Mouse (Mus musculus) heart, embryonic 16.5 days (tissue): Measurements from ENCODE around the gene Chmp6. TPM values are rescaled to one million over a fixed set of nuclear protein-coding genes. Genes with fewer than 3 reads are reported as not detected.

Source experiments
- ATAC-seq: fragments of 200-750 bp; cut with Nextera tagmentation; replicated peaks from 2 replicates; pipeline ENCODE4 v1.8.0; 2017; ENCODE audit warnings: moderate number of reproducible peaks; ENCODE audit not compliant: insufficient read depth, low FRiP score; ENCODE audit errors: extremely low read depth
- H3K27ac ChIP-seq: fragments of 300-500 bp; sonication (generic); 2 replicates; pipeline ENCODE4 v1.5.1; 2014; ENCODE audit warnings: mild to moderate bottlenecking, low read length, control low read depth, moderate library complexity
- H3K27me3 ChIP-seq: fragments of 300-500 bp; sonication (generic); 2 replicates; pipeline ENCODE4 v1.6.1; 2014; ENCODE audit warnings: low read length, mixed read lengths; ENCODE audit not compliant: control insufficient read depth, insufficient read depth
- H3K36me3 ChIP-seq: fragments of 300-500 bp; sonication (generic); 2 replicates; pipeline ENCODE4 v1.6.1; 2014; ENCODE audit not compliant: control insufficient read depth, insufficient read depth
- H3K4me1 ChIP-seq: fragments of 300-500 bp; sonication (generic); 2 replicates; pipeline ENCODE4 v1.6.1; 2014; ENCODE audit warnings: low read length, mixed read lengths; ENCODE audit not compliant: control insufficient read depth, insufficient read depth
- H3K4me2 ChIP-seq: fragments of 300-500 bp; sonication (generic); 2 replicates; pipeline ENCODE4 v1.6.1; 2014; ENCODE audit warnings: low read depth, mild to moderate bottlenecking, control low read depth, low read length
- H3K4me3 ChIP-seq: fragments of 300-500 bp; sonication (generic); 2 replicates; pipeline ENCODE4 v1.5.1; 2014; ENCODE audit warnings: mild to moderate bottlenecking, control low read depth, low read length
- H3K9ac ChIP-seq: fragments of 300-500 bp; sonication (generic); 2 replicates; pipeline ENCODE4 v1.6.1; 2014; ENCODE audit warnings: low read length, control low read depth
- H3K9me3 ChIP-seq: fragments of 300-500 bp; sonication (generic); replicated peaks from 2 replicates; pipeline ENCODE4 v1.6.1; 2016; ENCODE audit warnings: low read length; ENCODE audit not compliant: control insufficient read depth
- WGBS: fragments of 180-500 bp; shearing (Covaris S2); extraction: QIAGEN DNeasy Blood & Tissue Kit; methylation state at CpG from one replicate; pipeline ENCODE4 v1.1.7; 2014; 5-methylcytosine and 5-hydroxymethylcytosine counted together
- polyA plus RNA-seq: library from polyadenylated mRNA; unstranded; fragments of >200 nt; fragmentation: Nextera tagmentation; extraction: Ambion mirVana; gene quantifications from 2 replicates; pipeline ENCODE4 v1.2.1, GENCODE M21; 2015

The Chmp6 gene
- polyA plus RNA-seq, 1 experiment from 2014 or later, result 69.8 TPM

DNA sequence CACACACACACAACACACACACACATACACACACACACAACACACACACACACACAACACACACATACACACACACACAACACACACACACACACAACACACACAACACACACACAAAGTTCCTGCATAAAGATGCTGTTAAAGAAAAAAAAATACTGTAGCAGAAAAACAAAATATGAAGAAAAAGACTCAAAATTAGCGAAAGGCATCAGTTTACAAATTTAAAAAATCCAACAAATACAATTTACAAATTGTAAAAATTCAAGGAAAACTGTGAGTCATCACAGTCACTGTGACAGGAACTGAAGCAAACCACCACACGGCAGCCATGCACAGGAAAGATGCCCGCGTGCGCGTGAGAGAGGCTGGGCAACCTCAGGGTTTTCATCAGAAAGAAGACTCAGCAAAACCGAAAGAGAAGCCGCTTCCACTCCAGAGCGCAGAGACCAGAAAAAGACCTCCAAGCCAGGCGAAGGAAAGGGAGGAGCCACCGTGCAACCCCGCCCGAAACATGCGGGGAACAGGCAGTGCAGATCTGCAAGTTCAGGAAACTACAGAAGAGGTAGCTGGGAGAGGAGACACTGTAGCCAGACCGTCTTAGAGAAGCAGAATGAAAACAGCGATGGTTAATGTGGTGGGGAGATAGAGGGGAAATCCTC, 14.9 kb downstream of the Chmp6 start:
- Histone ChIP-seq H3K4me2 (peak overlapping the region; percentile 52), H3K9ac (peak overlapping the region; percentile 28; the same call in 1 of the 2 replicates), H3K4me3 (peak overlapping the region; percentile 30), H3K36me3 (no peaks in the 10 kb centered on the region), H3K27me3 (no peaks in the 10 kb centered on the region), H3K27ac (peak overlapping the region; percentile 31; the same call in 1 of the 2 replicates), H3K4me1 (no peaks in the 10 kb centered on the region), H3K9me3 (no peaks in the 10 kb centered on the region; the same call in 1 of the 2 replicates)
- WGBS, result 44% methylated on average over 16 of the region's 16 CpGs
- ATAC-seq, result peak; percentile 46; the same call in 1 of the 2 replicates

DNA sequence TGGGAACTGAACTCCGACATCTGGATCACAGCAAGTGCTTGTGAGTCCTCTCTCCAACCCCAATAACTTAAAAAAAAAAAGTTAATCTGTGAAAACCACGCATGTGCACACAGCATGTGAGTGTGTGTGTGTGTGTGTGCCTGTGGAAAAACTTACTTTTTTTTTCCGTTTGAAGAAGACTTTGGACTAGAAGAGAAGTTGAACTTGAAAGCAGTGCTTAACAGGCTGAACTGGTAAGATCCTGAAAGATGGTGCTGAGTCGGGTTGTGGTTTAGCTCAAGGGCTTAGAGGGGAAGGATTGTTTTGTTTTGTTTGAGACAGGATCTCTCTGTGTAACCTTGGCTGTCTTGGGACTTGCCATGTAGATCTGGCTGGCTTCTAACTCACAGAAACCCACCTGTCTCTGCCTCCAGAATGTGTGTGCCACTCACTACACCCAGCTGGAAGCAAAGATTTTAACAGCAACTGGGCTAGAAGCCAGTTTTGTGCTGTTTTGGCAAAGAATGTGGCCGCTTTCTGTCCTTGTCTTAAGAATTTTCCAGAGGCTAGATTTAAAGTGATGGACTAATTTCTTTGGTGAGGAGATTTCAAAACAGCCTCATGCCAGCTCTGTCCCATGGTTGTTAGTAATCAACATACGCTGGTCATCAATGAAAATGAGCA, 16.5 kb downstream of the Chmp6 start:
- Histone ChIP-seq H3K4me3 (no peak overlapping the region), H3K4me2 (no peak overlapping the region), H3K4me1 (no peaks in the 10 kb centered on the region), H3K9me3 (no peaks in the 10 kb centered on the region; the same call in 1 of the 2 replicates), H3K27ac (no peak overlapping the region), H3K27me3 (no peaks in the 10 kb centered on the region), H3K9ac (no peak overlapping the region), H3K36me3 (no peaks in the 10 kb centered on the region)
- WGBS, result 69% methylated on average over 6 of the region's 6 CpGs
- ATAC-seq, result no peak

DNA sequence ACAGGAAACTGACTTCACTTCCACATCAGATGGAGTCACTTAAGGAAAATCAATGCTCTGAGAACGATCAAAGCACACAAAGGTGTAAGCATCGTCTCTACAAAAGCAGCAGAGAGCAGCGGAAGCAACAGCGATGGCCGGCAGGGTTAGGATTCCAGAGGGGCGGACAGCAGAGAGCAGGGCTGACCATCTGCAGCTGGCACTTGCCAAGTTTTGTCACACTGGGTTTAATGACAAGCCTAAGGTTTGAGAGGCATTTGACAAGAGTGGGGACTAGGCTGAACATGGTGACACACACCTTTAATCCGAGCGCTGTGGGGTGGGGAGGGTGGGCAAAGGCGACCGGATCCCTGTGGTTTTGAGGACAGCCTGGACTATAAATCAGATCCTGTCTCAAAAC, 18.6 kb downstream of the Chmp6 start:
- H3K36me3 ChIP-seq, result no peaks in the 10 kb centered on the region
- no peaks in the 10 kb centered on the region for H3K4me1 ChIP-seq
- no peaks in the 10 kb centered on the region; the same call in 1 of the 2 replicates for H3K9me3 ChIP-seq
- no peak overlapping the region for H3K27ac ChIP-seq
- WGBS, result 63% methylated on average over 10 of the region's 10 CpGs
- H3K27me3 ChIP-seq, result no peaks in the 10 kb centered on the region
- ATAC-seq, result no peak
- no peak overlapping the region for H3K4me3 ChIP-seq
- no peak overlapping the region for H3K9ac ChIP-seq
- H3K4me2 ChIP-seq, result no peak overlapping the region

DNA sequence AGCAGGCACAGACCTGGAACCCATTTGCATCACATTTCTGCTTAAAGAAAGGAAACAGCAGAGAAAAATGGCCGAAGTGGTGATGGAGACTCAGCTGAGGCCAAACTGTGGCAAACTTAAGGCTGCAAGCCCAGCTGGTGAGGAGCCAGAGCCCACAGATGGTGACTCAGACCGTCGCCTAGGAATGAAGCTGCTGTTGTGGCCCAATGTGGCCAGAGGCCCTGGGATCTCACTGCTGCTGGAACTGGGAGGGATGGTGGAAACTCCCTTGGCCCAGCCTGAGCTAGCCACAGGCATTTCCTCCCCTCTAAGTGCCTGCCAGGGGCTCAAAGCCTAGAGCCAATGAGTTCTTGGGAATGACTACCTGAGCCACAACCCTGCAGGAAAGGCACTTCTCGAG, 19.9 kb downstream of the Chmp6 start:
- H3K4me2 ChIP-seq, result no peak overlapping the region

DNA sequence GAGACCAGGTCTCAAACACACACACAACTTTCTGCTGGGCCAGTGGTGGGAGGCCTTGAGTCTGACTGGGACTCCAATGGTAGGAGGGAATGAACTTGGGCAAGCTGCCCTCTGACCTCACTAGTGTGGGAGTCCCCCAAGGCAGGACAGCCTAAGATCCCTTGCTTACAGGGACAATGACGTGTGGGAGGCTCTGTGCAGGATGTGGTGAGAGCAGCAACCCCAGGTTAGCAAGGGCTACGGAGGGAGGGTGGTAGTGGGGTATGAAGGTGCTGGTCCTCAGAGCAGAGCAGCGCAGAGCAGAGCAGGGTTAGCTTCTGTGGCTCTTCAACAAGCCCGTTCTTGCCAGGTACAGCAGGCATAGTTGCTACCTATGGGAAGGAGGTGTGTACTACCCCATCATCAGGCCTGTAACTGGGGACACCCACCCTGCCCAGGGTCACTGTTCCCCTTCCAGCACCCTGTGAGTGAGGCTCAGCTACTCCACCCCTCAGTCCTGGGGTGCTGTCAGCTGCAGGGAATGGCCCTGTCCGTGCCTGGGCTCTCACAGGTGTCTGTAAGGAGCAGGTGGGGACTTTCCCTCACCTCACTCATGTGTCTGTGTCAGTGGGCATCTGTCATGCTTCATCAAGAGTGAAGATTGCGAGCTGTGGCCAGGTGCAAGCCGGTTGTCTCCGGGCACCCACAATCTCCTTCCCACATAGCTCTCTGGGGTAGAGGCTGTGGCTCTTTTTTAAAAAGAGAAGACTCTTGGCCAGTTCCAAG, 20.8 kb downstream of the Chmp6 start:
- Histone ChIP-seq H3K36me3 (no peaks in the 10 kb centered on the region), H3K27ac (no peak overlapping the region), H3K4me1 (peaks cover 12% of the 10 kb centered on the region), H3K27me3 (peaks cover 7% of the 10 kb centered on the region), H3K9me3 (no peaks in the 10 kb centered on the region; the same call in 1 of the 2 replicates), H3K4me3 (no peak overlapping the region), H3K4me2 (no peak overlapping the region), H3K9ac (no peak overlapping the region)
- 72% methylated on average over 8 of the region's 8 CpGs for WGBS
- no peak for ATAC-seq

More for the DNA sequence above, 19.9 kb downstream of the Chmp6 start:
- H3K27me3 ChIP-seq, result 0 out of 2 replicates have a peak, but pooled peaks cover 1% of the 10 kb centered on the region
- no peak overlapping the region for H3K4me3 ChIP-seq
- no peaks in the 10 kb centered on the region; the same call in 1 of the 2 replicates for H3K9me3 ChIP-seq
- ATAC-seq, result no peak
- no peak overlapping the region for H3K9ac ChIP-seq
- no peaks in the 10 kb centered on the region for H3K36me3 ChIP-seq
- H3K27ac ChIP-seq, result no peak overlapping the region
- peaks cover 9% of the 10 kb centered on the region for H3K4me1 ChIP-seq
- WGBS, result 63% methylated on average over 4 of the region's 4 CpGs

DNA sequence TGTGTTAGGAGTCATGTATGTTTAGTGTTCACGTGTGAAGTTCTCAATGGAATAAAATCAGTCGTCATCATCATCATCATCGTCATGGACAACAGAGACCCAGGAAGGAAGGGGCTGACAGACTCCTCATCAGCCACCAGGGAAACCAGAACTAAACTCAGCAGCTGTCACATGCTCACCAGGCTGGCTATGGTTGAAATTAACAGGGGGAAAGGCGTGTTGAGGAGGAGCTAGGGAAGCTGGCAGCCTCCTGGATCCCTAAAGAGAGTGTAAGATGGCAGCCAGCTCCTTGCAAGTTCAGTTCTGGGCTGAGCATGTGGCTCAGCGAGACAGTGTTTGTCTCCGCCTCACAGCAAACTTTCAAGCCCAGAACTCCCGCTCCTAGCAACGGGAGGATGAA, 21.5 kb downstream of the Chmp6 start:
- H3K27ac ChIP-seq, result no peak overlapping the region
- ATAC-seq, result no peak
- no peak overlapping the region for H3K4me3 ChIP-seq
- no peaks in the 10 kb centered on the region for H3K36me3 ChIP-seq
- no peaks in the 10 kb centered on the region; the same call in 1 of the 2 replicates for H3K9me3 ChIP-seq
- H3K27me3 ChIP-seq, result peaks cover 8% of the 10 kb centered on the region
- H3K4me1 ChIP-seq, result peaks cover 12% of the 10 kb centered on the region
- H3K4me2 ChIP-seq, result no peak overlapping the region
- no peak overlapping the region for H3K9ac ChIP-seq
- 69% methylated on average over 8 of the region's 8 CpGs for WGBS

DNA sequence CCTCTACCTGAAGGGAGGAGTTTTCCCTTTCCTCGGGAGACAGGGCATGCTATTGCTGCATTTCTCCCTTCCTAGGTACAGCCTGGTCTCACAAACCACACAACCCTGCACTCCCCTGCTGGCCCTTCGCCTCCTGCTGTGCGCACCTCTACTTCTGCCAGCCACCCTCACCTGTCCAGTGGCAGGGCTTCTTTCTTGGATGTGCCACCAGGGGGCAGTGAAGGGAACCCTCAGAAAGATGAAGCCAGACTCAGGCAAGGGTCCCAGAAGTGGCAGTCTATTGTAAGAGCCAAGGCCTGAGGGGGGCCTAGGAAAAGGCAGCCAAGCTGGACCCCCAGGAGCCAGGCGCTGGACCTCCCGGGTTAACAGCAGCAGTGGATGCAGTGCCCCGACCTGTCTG, 22.2 kb downstream of the Chmp6 start:
- ATAC-seq, result no peak
- Histone ChIP-seq H3K27me3 (peaks cover 8% of the 10 kb centered on the region), H3K9me3 (no peaks in the 10 kb centered on the region; the same call in 1 of the 2 replicates), H3K36me3 (no peaks in the 10 kb centered on the region), H3K9ac (no peak overlapping the region), H3K4me3 (no peak overlapping the region), H3K4me1 (peaks cover 12% of the 10 kb centered on the region), H3K27ac (no peak overlapping the region), H3K4me2 (no peak overlapping the region)
- 25% methylated on average over 6 of the region's 6 CpGs for WGBS

DNA sequence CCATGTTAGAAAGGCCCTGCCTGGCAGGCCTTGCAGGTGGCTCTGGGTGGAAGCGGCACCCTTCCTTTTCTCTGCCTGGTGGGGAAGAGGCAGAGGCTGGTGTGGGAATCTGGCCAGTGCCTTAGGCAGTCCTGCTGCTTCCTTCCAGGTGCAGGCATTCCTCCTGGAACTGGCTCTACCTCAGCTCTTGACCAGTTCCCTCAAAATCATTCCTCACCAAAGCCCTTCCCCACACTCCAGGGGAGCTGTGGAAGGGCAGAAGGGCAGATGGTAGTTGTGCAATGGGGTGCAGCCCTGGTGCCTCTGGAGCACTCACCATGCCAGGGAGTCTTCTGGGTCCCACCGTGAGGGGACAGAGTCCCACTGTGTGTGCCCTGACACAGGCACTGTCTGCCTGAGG, 23.2 kb downstream of the Chmp6 start:
- H3K27me3 ChIP-seq, result peaks cover 12% of the 10 kb centered on the region
- H3K4me1 ChIP-seq, result peaks cover 14% of the 10 kb centered on the region
- no peak overlapping the region for H3K27ac ChIP-seq
- H3K36me3 ChIP-seq, result no peaks in the 10 kb centered on the region
- H3K4me3 ChIP-seq, result no peak overlapping the region
- ATAC-seq, result no peak
- no peak overlapping the region for H3K9ac ChIP-seq
- H3K9me3 ChIP-seq, result no peaks in the 10 kb centered on the region
- WGBS, result 85% methylated on average over 2 of the region's 2 CpGs
- no peak overlapping the region for H3K4me2 ChIP-seq
